Mouse (Mus musculus) heart, postnatal 0 days (tissue): ENCODE results near the gene Ehbp1. TPM values are rescaled to one million over a fixed set of nuclear protein-coding genes. Genes with fewer than 3 reads are reported as not detected.

Experiments used
- ATAC-seq: fragments of 200-750 bp; cut with Nextera tagmentation; 2 replicates; pipeline ENCODE4 v1.8.0; 2017; ENCODE audit warnings: low read depth, moderate number of reproducible peaks, moderate library complexity; ENCODE audit not compliant: insufficient read depth
- DNase-seq: peaks from one replicate; pipeline ENCODE4 v3.0.0-alpha.2; 2016; ENCODE audit warnings: low spot score
- H3K27ac ChIP-seq: fragments of 300-500 bp; sonication (generic); 2 replicates; pipeline ENCODE4 v1.5.1; 2014; ENCODE audit warnings: low read depth, mild to moderate bottlenecking
- H3K27me3 ChIP-seq: fragments of 300-500 bp; sonication (generic); 2 replicates; pipeline ENCODE4 v1.6.1; 2014; ENCODE audit warnings: low read length, mixed read lengths; ENCODE audit not compliant: control insufficient read depth, insufficient read depth
- H3K36me3 ChIP-seq: fragments of 300-500 bp; sonication (generic); replicated peaks from 2 replicates; pipeline ENCODE4 v1.6.1; 2014; ENCODE audit warnings: low read length, mixed read lengths; ENCODE audit not compliant: control insufficient read depth, insufficient read depth
- H3K4me1 ChIP-seq: fragments of 300-500 bp; sonication (generic); 2 replicates; pipeline ENCODE4 v1.6.1; 2014; ENCODE audit warnings: antibody characterized with exemption; ENCODE audit not compliant: control insufficient read depth, insufficient read depth
- H3K4me2 ChIP-seq: fragments of 300-500 bp; sonication (generic); 2 replicates; pipeline ENCODE4 v1.6.1; 2014; ENCODE audit warnings: low read depth, mild to moderate bottlenecking, low read length, moderate library complexity
- H3K4me3 ChIP-seq: fragments of 300-500 bp; sonication (generic); 2 replicates; pipeline ENCODE4 v1.5.1; 2014; ENCODE audit warnings: low read depth, low read length
- H3K9ac ChIP-seq: fragments of 300-500 bp; sonication (generic); replicated peaks from 2 replicates; pipeline ENCODE4 v1.6.1; 2014; ENCODE audit warnings: low read depth, low read length, mixed read lengths
- H3K9me3 ChIP-seq: fragments of 300-500 bp; sonication (generic); replicated peaks from 2 replicates; pipeline ENCODE4 v1.6.1; 2016; ENCODE audit warnings: low read length; ENCODE audit not compliant: control insufficient read depth
- CTCF ChIP-seq: IDR thresholded peaks from 2 replicates; pipeline ENCODE4 v1.5.1; 2016; ENCODE audit warnings: antibody characterized with exemption, control low read depth, low read depth
- EP300 ChIP-seq: IDR thresholded peaks from 2 replicates; pipeline ENCODE4 v1.6.1; 2016; ENCODE audit warnings: antibody characterized with exemption, low read depth
- WGBS: fragments of 180-500 bp; shearing (Covaris S2); extraction: QIAGEN DNeasy Blood & Tissue Kit; methylation state at CpG from one replicate; pipeline ENCODE4 v1.1.7; 2014; 5-methylcytosine and 5-hydroxymethylcytosine counted together
- polyA plus RNA-seq: library from polyadenylated mRNA; unstranded; fragments of >200 nt; fragmentation: Nextera tagmentation; extraction: Ambion mirVana; gene quantifications from 2 replicates; pipeline ENCODE4 v1.2.1, GENCODE M21; 2015
- total RNA-seq: library from RNA; depleted of rRNA; stranded (reverse); fragments of >200 nt; gene quantifications from 2 replicates; pipeline ENCODE4 v1.2.3, GENCODE M21; 2014; ENCODE audit warnings: low replicate concordance

Gene Ehbp1
- total and polyA plus RNA-seq, 2 experiments from 2014 or later, result 35.9 to 53.5 TPM

DNA sequence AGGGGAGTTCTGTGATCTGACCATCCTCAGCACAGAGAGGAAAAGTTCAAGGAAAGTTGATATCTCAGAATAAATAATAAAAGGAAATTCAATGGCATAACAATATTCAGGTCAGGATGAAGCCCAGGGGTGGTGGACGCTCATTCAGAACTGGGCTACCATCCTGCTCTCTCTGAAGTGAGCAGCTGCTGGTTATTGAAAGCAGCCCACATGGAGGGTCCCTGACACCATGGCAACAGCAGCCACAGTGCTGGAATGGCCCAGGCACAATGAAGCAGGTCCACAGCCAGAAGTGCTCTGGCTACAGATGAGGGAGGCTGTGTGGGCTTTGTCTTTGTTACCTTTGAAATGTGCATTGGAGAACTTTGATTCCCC, 6.4 kb upstream of the Ehbp1 start:
- H3K4me3 ChIP-seq, result no peak overlapping the region
- no peak overlapping the region for H3K27ac ChIP-seq
- no peaks in the 10 kb centered on the region for H3K27me3 ChIP-seq
- TF ChIP-seq CTCF, result no peak
- TF ChIP-seq EP300, result no peak
- H3K4me1 ChIP-seq, result 0 out of 2 replicates have a peak, but pooled peaks cover 6% of the 10 kb centered on the region
- H3K9me3 ChIP-seq, result no peaks in the 10 kb centered on the region
- H3K36me3 ChIP-seq, result no peaks in the 10 kb centered on the region
- H3K9ac ChIP-seq, result no peak overlapping the region
- WGBS, result 73% methylated on average over 1 of the region's 1 CpGs
- DNase-seq, result no peak
- no peak overlapping the region for H3K4me2 ChIP-seq
- no peak for ATAC-seq

DNA sequence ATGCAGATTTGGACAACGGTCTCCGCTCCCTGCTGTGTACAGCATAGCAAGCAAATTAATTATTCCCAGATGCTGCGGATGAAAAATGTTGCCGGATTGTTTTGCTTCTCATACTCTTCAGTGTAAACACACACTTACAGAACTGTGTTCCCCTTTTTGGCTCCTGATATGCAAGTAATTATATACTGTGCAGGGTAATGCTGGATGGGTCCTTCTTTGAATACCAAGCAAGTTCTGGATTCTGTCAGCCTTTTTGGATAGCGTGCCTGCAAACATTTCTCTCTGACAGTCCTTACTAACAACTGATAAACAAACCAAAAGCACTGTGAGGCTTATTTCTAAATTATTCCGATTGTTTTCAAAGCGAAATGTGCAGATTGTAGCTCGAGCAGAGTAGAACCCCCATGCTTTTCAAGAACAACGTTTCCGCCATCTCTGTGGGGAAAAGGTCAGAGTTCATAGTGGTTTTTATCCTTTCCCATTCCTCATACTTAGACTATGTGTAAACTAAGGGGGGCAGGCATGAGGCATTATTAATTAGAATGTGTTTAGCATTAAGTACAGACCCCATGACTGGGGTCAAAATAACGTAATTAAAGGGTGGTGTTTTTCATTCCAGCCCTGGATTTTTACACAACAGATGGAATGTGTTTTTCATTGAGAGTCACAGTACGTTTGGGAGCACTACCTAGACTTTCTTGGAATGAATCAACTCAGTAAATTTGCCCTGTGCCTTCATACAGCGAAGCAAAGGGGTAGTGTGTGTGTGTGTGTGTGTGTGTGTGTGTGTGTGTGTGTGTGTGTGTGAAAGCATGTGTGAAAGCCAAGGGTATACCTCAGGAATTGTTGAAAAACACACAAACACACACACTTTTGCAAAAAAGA, 5.8 kb upstream of the Ehbp1 start:
- DNase-seq (no peak), ATAC-seq (no peak)
- no peak overlapping the region for H3K4me2 ChIP-seq
- H3K4me1 ChIP-seq, result peaks cover 8% of the 10 kb centered on the region; the same call in 1 of the 2 replicates
- H3K36me3 ChIP-seq, result no peaks in the 10 kb centered on the region
- H3K27me3 ChIP-seq, result no peaks in the 10 kb centered on the region
- H3K9me3 ChIP-seq, result no peaks in the 10 kb centered on the region
- WGBS, result 48% methylated on average over 13 of the region's 13 CpGs
- TF ChIP-seq CTCF (no peak), EP300 (no peak)
- H3K4me3 ChIP-seq, result no peak overlapping the region
- peak overlapping the region; percentile 1; the same call in 1 of the 2 replicates for H3K27ac ChIP-seq
- no peak overlapping the region for H3K9ac ChIP-seq

DNA sequence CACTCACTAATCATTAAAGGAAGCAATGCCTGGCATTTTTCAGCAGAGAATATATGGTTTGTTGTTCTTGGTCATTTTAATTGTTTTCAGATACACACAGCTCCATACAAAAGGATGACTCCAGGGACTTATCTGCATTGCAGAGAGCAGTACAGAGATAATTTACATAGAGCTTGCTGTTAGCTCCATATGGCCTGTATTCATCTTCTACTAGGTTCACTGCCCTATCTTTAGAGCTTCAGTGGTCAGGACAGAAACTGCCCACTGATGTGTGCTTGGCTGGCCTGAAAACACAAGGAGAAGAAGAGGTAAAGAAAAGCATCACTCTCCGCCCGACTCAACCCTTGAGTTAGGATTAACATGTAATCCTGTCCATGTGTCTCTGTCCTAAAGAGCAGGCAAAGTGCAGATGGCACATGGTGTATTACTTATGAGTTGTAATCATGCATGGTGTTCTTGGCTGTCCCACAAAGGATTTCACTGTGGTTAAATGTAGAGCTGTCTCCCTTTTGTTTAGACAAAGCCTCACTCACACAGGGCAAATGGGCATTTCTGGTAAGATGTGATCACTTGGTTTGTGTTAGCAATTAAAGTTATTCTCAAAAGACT, 14.7 kb downstream of the Ehbp1 start:
- no peaks in the 10 kb centered on the region for H3K9me3 ChIP-seq
- WGBS, result 88% methylated on average over 2 of the region's 2 CpGs
- no peak overlapping the region for H3K27ac ChIP-seq

DNA sequence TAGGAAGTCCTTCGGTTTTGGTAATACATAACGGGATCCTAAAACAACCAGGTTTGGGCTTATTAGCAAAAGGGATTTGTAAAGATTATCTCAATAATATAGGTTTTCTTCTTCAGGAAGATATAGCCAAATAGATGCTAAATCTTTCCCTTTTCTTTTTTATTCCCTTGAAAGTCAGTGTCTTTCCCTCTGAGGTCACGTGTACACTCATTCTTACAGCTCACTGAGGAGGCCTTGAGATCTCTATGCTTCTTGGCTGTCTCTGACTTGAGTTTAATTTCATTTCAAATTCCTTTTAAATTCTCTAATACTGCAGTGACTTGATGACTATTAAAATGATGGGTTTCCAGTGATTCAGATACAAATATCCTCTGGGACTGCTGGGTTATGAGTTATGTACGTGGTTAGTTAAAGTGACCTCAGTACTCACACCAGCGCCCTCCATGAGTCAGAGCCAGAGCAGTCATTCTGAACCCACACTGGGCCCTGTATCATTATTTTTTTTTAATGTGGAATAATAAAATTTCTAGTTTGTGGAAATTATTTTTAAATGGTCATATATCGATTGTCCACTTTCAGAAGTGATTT, 24.2 kb downstream of the Ehbp1 start:
- ATAC-seq (no peak), DNase-seq (no peak)
- Histone ChIP-seq H3K4me2 (no peak overlapping the region), H3K4me1 (no peaks in the 10 kb centered on the region), H3K27ac (no peak overlapping the region), H3K9ac (no peak overlapping the region), H3K4me3 (no peak overlapping the region), H3K27me3 (no peaks in the 10 kb centered on the region), H3K36me3 (no peaks in the 10 kb centered on the region), H3K9me3 (no peaks in the 10 kb centered on the region)
- no peak for TF ChIP-seq EP300
- no peak for TF ChIP-seq CTCF
- WGBS, result 84% methylated on average over 6 of the region's 6 CpGs

More for the DNA sequence above, 14.7 kb downstream of the Ehbp1 start:
- no peaks in the 10 kb centered on the region for H3K4me1 ChIP-seq
- DNase-seq (no peak), ATAC-seq (no peak)
- no peaks in the 10 kb centered on the region for H3K36me3 ChIP-seq
- no peak for TF ChIP-seq EP300
- no peak for TF ChIP-seq CTCF
- H3K4me2 ChIP-seq, result no peak overlapping the region
- no peak overlapping the region for H3K4me3 ChIP-seq
- no peaks in the 10 kb centered on the region for H3K27me3 ChIP-seq
- no peak overlapping the region for H3K9ac ChIP-seq

DNA sequence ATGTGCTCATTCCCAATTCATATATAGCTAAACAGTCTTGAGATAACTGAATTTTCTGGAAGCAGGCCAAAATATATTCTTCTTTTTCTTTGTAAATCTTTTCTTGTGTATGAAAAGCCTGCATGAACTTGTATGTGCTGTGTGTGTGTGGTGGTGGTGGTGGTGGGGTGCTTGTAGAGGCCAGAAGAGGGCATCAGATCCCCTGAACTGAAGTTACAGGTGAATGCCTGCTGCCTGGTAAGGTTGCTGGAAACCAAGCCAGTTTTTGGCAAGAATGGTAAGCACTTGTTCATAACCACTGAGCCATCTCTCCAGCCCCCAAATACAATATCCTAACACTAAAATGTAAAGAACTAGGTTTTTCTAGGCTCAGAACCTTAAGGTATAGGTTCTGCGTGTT, 26.3 kb downstream of the Ehbp1 start:
- no peak overlapping the region for H3K9ac ChIP-seq
- no peak overlapping the region for H3K4me2 ChIP-seq
- H3K4me3 ChIP-seq, result no peak overlapping the region
- no peak for TF ChIP-seq EP300
- TF ChIP-seq CTCF, result no peak
- no peaks in the 10 kb centered on the region for H3K36me3 ChIP-seq
- no peaks in the 10 kb centered on the region for H3K9me3 ChIP-seq
- DNase-seq, result no peak
- no peaks in the 10 kb centered on the region for H3K4me1 ChIP-seq
- H3K27me3 ChIP-seq, result no peaks in the 10 kb centered on the region
- no peak for ATAC-seq
- H3K27ac ChIP-seq, result no peak overlapping the region
- WGBS, result 79% methylated on average over 1 of the region's 1 CpGs
